Mouse (Mus musculus) kidney, adult 2 months (tissue): ENCODE results near the gene Rpp21.

ENCODE experiments used
- CTCF ChIP-seq: fragments of 200-500 bp; conservative IDR thresholded peaks from 2 replicates; pipeline ENCODE4 v1.5.1; 2011; ENCODE audit warnings: low read depth, mild to moderate bottlenecking, control low read depth, low read length, moderate library complexity, mixed read lengths; ENCODE audit not compliant: insufficient read depth, insufficient read length
- POLR2A ChIP-seq: fragments of 200-500 bp; IDR thresholded peaks from one replicate; pipeline ENCODE4 v1.6.1; 2011; ENCODE audit warnings: low read depth, low read length, control low read depth

DNA sequence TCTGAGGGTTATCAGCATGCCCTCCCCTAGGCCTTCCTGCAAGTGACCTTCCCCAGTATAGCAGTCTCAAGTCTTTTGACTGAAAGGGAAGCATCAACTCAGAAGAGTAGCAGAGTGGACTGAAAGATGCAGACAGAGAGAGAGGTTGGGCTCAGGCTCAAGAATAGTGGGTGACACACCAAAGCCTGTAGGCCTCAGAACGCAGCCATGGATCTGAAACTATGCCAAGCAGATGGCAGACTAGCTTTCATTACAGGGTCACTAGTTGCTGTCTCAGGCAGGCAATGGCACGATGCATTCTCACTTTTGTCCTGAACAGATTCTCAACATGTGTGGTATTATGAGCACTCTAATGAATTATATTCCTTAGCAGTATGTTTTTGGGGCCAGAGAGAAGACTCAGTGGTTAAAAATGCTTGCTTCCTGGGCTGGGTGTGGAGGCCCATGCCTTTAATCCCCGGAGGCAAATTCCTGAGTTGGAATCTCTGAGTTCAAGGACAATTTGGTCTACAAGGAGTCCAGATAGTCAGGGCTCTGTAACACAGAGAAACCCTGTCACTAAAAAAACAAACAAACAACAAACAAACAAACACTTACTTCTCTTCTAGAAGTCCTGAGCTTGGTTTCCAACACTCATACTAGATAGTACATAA, 6.5 kb upstream of the Rpp21 start:
- TF ChIP-seq POLR2A (no peak), CTCF (no peak)
